Mouse (Mus musculus): ENCODE data around the gene Zfp605.
"Not testable (repeated sequence)": the region's sequence is repeated elsewhere in the genome, so short reads cannot be mapped to it uniquely, and the experiment has no call there.

- TF ChIP-seq MAX (IDR thresholded peaks at IDR 0.05; ENCODE audit: low read depth); USF1 (IDR thresholded peaks at IDR 0.05; ENCODE audit: low read depth); POLR2A (IDR thresholded peaks at IDR 0.05; ENCODE audit: insufficient read length, low read depth); SRF (IDR thresholded peaks at IDR 0.05; ENCODE audit: control insufficient read depth, insufficient read length, low read depth): not testable (repeated sequence)
These were observed 12.5 kb downstream of the Zfp605 start for GRCm38 (mm10) chr5:110122380-110122779.

All from myocyte (in vitro differentiated cells).